Mouse (Mus musculus): Measurements from ENCODE around the gene Dydc1. TPM values are rescaled to one million over a fixed set of nuclear protein-coding genes. Genes with fewer than 3 reads are reported as not detected.

Gene Dydc1
- polyA plus RNA-seq, 1 experiment, result not detected

DNA sequence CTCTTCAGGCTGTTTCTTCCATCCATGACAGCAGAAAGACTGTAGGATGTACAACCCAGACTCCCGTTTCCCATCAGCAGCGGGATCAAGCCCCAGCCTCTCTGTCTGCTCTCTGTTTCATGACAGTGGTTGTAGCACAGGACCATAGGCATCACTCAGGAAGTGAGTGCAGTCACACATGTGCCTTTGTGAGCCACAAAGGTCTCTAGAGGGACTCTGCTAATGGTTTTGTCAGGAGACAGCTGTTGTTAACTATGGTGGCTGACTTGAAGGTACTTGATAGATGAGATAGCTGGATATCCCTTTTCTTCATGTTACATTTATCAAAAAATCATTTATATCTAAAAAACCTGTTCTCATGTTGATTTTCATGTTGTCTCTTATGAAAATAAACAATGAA, 9.7 kb downstream of the Dydc1 start:
- no peak for TF ChIP-seq GATA1 (IDR thresholded peaks at IDR 0.05; ENCODE audit: low read length)

DNA sequence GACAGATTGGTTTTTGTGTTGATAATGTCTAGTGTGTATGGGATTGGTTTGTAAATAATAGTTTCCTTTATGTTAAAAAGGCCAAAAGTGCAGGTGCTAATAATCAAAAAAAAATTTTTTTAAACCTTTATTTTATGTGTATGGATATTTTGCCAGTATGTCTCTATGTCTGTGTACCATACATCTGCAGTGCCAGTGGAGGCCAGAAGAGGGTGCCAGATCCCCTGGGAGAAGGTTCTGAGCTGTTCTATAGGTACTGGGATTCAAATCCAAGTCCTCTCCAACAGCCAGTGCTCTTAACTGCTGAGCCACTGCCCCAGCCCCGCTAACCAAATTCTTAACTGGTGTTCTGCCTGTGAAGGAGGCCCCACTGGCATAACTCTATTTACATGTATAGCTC, 14.8 kb downstream of the Dydc1 start:
- no peak for TF ChIP-seq GATA1 (IDR thresholded peaks at IDR 0.05; ENCODE audit: low read length)

DNA sequence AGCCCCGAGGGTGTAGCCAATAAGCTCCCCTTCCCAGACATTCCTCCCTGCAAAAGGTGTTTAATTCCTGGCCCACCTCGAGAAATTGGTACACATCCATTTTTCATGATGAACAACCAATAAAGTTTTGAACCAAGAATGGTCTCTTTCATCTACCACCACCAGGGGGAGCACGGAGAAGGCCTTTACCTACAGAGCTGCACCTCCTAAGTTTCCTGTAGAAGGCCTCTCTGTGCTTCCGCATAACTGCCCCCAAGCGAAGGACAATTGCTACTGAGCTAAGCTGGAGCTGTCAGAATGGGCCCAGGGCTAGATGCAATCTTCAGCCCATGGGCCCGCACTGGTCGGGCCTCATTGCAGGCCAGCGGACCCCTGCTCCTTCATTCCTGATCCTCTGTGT, 18.1 kb downstream of the Dydc1 start:
- TF ChIP-seq GATA1 (IDR thresholded peaks at IDR 0.05; ENCODE audit: low read length), result no peak

DNA sequence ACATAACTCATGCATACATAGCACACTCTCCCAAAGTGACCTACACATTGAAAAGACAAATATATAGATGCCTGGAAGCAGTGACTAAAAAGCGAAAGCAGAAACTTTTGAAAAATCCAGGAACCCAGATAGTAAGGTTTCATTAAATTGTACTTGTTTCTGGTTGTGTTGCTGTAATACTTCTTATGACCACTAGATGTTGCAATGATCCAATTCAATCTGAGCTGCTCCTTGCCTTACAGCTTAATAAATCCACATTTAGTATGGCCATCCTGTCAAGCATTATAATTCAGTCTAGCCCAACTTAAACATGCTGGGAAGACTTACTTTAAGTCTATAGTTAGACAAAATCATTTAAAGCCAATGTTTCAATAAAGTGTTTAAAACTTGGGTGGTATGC, 21.4 kb downstream of the Dydc1 start:
- no peak for TF ChIP-seq GATA1 (IDR thresholded peaks at IDR 0.05; ENCODE audit: low read length)

DNA sequence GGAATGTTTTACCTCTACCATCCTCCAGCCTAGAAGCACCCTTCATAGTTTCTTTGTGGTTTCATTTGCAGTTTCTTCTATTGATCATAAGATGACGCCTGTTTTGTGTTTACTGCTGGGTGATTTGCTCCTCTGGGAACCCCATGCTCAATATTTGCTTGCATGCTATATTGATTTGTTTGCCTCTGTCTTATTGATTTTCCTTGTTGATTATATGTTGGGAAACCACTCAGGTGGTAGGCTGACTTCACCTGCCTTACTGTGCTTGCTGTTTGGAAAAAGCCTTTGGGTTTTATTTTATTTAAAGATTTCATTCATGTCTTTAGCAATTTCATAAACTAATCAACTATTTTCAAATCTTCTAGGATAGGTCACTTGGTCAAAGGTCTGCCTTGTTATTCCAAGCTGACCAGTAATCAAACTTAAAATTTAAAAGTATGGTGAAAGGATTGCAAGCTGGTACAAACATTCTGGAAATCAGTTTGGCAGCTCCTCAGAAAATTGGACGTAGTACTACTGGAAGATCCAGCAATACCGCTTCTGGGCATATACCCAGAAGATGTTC, 23.7 kb downstream of the Dydc1 start:
- no peak for TF ChIP-seq GATA1 (IDR thresholded peaks at IDR 0.05; ENCODE audit: low read length)

DNA sequence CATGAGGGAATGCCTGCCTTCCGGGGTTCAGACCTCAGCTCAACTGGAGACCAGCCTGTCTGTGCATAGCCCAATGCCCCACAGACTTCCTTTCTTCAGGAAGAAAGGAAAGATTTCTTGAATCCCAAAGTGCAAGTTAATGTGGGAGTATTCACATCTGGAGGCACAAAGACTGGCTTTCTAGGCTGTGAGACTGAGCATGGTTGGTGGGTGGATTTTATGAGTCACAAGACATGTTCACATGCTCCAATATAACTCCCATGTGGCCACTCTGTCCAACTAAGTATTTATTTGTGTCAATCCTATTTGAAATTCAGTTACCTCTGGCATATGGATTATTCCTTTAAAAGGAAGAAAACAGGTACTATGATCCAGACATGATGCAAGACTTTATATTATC, 26.0 kb downstream of the Dydc1 start:
- TF ChIP-seq GATA1 (IDR thresholded peaks at IDR 0.05; ENCODE audit: low read length), result no peak

DNA sequence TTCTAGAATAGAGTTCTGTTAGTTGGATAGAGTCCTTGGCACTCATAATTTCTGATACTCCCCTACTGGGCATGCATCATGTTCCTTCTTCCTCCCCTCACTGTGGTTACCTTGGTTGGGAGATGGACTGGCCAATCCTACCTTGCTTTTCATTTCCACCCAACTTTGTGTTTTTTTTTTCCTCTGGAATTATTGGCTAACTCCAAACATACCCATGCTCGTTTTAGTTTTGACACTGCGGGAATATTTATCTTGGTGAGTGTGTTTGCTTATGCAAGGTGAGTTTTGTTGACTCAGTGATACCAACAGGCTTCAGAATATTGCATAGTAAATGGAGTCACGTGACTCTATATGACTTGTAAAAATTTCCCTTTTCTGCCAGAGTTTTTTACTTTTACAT, 28.0 kb downstream of the Dydc1 start:
- TF ChIP-seq GATA1 (IDR thresholded peaks at IDR 0.05; ENCODE audit: low read length), result no peak

DNA sequence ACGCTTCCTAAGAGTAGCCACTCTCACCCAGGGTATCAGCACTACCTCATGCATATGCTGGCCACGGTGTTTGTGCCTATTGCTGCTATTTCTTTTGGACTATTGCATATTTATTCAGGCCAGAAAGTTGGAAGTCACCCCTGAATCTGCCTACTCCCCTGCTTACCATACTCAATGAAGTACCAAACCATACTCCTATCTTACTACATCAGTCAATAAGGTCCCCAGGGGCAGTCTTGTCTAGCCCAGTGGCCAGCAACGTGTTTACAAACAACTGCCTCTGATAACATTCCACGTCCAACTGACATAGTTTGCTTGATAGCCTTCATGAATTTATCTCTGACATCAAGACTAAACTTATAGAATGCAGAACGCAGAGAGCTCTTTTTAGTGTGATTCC, 28.5 kb downstream of the Dydc1 start:
- TF ChIP-seq GATA1 (IDR thresholded peaks at IDR 0.05; ENCODE audit: low read length), result no peak

DNA sequence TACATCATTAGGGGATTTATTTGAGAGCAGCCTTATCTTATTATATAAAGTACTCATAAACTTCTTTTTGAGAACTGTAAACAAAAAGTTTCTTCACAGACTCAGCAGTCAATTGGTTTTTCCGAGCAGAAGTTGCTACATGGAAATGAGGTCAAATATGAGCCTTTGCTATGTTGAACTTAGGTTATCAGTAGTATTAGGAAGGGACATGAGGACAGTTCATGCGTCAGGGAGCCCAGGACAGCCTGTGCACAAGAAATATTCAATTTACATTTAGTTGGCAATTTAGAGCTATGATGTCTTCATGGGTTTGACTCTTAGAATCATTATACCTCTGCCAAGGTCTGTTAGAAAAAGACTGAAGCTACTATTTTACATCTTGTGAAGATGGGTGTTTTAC, 29.6 kb downstream of the Dydc1 start:
- no peak for TF ChIP-seq GATA1 (IDR thresholded peaks at IDR 0.05; ENCODE audit: low read length)

DNA sequence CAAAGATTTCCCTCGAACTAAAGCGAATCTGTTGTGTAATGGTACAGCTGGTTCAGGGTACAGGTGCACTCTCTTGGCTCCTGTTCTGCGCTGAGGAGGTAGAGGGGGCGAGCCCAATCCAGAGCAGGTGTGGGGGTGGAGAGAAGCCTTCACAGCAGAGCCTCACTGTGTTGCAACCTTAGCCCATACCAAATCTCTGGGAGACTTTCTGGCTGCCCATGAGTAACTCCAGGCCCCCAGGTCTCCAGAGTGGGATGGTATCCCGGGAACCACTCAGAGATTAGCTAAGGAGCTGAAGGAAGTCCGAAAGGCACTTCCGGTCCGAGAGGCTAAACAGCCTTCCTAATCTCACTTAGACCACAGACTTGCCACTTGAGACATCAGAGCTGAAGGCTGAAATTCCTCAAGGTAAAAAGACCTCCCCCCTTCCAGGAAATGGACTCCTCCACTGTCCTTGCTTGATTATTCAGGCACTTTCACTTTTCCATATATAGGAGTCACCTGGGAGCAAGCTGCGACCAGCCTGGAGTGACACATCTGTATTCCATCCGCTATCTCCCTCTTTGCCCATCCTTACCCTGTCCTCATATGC, 32.2 kb downstream of the Dydc1 start, which contains the start of gene Mat1a:
TSS of gene Mat1a (plus strand) at position 183 of the 592 bp plus-strand sequence.
- no peak for TF ChIP-seq GATA1 (IDR thresholded peaks at IDR 0.05; ENCODE audit: low read length)

DNA sequence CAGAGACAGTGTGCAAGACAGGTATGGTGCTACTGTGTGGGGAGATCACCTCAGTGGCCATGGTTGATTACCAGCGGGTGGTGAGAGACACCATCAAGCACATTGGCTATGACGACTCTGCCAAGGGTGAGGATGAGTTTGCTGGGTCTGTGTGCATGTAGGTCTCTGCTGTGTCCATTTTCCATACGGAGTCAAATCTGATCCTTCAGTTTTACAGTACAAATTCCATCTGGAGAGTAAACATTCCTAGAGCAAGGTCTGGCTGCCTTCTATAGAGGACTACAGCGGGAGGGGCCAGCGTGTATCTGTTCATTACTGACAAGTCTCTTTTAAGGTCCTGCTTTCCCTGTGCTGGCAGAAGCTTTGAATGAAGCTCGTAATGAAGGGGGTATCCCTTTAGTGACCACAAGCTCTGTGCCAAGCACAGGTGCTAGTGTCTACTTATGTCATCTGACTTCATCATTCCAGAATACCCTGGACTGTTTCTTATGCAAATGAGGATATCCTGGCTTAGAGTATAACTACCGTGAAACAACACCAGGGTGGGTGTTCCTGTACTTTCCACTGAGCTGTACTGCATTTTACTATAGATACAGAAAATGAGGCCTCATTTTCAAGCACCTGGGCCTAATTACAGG, 38.4 kb downstream of the Dydc1 start:
- no peak for TF ChIP-seq GATA1 (IDR thresholded peaks at IDR 0.05; ENCODE audit: low read length)

DNA sequence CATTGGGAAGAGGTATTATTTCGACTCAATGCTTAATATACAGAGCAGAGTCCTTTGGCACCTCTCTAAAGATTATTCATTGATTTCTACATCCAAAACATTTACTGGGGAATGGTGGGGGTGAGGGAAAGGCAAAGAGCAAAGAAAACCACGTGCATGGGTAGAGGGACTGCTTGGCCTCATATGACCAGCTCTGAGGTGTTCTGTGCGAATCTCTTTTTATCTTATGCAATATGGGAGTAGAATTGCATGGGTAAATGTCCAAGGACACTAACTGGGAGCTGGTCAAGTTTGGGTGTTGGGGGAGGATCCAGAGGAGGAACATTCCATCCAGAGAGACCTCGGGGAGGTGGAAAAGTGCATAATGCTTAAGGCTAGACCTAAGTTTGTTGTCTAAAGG, 40.2 kb downstream of the Dydc1 start:
- TF ChIP-seq GATA1 (IDR thresholded peaks at IDR 0.05; ENCODE audit: low read length), result no peak

DNA sequence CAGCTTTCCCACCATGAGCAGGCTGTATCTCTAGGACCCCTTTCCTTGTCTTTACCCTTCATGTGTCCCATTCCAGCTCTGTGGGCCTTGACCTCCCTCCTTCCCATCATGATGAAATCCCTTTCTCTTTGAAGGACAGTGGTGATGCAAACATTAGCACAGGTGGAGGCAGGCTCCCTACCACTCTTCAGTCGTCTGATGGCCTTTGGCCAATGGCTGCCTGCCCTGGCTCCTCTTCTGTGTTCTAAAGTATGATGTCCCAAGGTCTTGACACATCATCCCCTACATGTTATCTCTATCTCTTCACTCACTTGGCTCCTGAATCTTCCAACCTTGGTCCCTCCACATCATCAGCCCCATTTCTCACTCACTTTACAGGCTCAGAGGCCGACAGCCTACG, 43.6 kb downstream of the Dydc1 start:
- no peak for TF ChIP-seq GATA1 (IDR thresholded peaks at IDR 0.05; ENCODE audit: low read length)

DNA sequence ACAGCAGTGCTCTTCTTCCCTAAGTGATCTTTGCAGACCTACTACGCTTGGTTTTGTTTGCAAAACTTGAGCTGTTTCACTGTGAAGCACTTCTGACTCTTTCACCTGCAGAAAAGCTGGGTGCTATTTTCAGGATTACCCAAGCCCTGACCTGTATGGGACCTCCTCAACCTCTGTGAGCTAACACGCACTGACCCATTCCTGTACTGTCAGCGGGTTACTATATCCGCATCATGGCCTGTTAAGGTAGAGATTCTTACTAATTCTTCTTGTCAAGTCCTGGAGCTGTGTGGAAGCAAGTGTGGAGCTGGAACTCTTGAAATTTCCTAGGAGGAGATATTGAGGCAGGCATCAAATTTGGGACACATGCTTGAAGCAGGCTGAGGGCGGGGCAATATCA, 52.0 kb downstream of the Dydc1 start:
- no peak for TF ChIP-seq GATA1 (IDR thresholded peaks at IDR 0.05; ENCODE audit: low read length)

DNA sequence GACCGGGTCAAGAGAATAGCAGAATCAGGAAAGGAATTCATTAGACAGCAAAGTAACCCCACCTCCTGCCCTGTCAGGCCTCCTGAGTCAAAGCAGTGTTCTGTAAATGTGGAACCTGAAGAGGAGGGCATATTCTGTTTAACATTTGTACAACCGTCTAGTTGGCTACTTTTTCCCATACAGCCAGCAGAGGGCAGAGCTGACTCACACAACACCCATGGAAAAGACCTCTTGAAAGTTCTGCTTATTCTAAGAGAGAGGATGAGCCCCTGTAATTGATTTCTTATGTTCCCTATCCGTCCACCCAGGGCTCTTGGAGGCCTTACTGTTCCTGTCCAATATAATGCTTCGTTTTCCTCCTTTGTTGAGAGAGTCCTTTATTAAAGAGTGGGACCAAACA, 55.3 kb downstream of the Dydc1 start:
- TF ChIP-seq GATA1 (IDR thresholded peaks at IDR 0.05; ENCODE audit: low read length), result no peak

DNA sequence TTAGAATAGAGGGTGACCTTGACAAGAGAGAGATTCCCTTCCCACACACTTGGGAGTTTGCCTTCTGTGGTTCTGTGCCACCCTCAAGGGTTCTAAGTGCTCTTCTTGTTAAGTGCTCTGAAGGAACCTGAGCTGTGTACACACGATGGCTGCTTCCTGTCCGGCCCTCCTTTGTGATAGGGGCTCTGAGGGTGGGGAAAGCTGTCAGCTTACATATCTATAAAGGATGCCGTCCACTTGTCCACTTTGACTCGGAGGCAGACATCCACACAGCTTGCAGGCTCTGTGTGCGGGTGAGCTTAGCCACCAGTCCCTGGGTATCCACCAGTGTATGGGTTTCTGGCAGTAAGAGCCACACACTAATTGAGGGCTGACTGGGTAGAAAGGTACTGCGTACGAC, 58.8 kb downstream of the Dydc1 start, which contains the start of gene Sftpa1:
TSS of gene Sftpa1 (plus strand) at position 243 of the 400 bp plus-strand sequence.
- no peak for TF ChIP-seq GATA1 (IDR thresholded peaks at IDR 0.05; ENCODE audit: low read length)

DNA sequence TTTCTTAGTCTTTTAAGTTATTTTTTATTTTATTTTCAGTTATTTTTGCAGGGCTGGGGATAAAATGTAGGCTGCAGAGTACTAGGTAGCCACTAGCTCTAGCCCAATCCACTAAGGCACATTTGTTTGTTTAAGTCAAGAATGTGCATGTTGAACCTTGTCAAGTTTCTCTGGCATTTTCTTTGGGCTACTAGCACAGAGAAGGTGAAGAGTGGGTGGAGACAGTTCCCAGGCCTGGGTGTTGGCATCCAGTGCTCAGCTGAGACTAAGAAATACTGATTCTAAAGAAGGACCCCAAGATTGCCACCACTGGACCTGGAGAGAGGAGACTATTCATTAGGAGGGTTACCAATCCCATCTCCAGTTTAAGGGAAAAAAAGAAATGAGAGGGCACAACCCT, 64.3 kb downstream of the Dydc1 start:
- TF ChIP-seq GATA1 (IDR thresholded peaks at IDR 0.05; ENCODE audit: low read length), result no peak
